8 mouse cellular contexts compared by ENCODE assay signal in genomic region chr4:154160538-154161390, GRCm38 (mm10). TPM values are rescaled to one million over a fixed set of nuclear protein-coding genes. Genes with fewer than 3 reads are reported as not detected.
DNase-seq lines count a peak whose midpoint lies in the region; ATAC-seq and TF ChIP-seq lines count a peak whose summit lies in the region.

Gene Tprgl, minus strand, starts transcription at chr4:154160666.

- no peaks in the 10 kb centered on the region for H3K27me3 ChIP-seq in hindbrain, embryonic 10.5 days (ENCODE audit: insufficient read depth, poor library complexity, severe bottlenecking)
- H3K27me3 ChIP-seq in lung, postnatal 0 days (replicated peaks; ENCODE audit: insufficient read depth, low read length) = no peaks in the 10 kb centered on the region

- peak within 1 kb of the TSS; percentile 96 for H3K4me3 ChIP-seq in hindbrain, embryonic 10.5 days
- H3K4me3 ChIP-seq in lung, postnatal 0 days (ENCODE audit: low read depth, low read length) = peak within 1 kb of the TSS; percentile 91

- H3K4me1 ChIP-seq in hindbrain, embryonic 10.5 days (replicated peaks) = peaks cover 25% of the 10 kb centered on the region
- H3K4me1 ChIP-seq in lung, postnatal 0 days (ENCODE audit: insufficient read depth, low read depth, low read length) = peaks cover 9% of the 10 kb centered on the region; the same call in 1 of the 2 replicates

- peak within 1 kb of the TSS; percentile 90 for H3K27ac ChIP-seq in hindbrain, embryonic 10.5 days
- peak within 1 kb of the TSS; percentile 92 for H3K27ac ChIP-seq in lung, postnatal 0 days (ENCODE audit: low read length)

- TF ChIP-seq CTCF in lung, postnatal 0 days (IDR thresholded peaks at IDR 0.05) = peak; percentile 4; the same call in 1 of the 2 replicates

- H3K9ac ChIP-seq in lung, postnatal 0 days (replicated peaks; ENCODE audit: low read depth) = peak within 1 kb of the TSS; percentile 68

- H3K9me3 ChIP-seq in hindbrain, embryonic 10.5 days = no peaks in the 10 kb centered on the region
- H3K9me3 ChIP-seq in lung, postnatal 0 days (ENCODE audit: low read length) = no peaks in the 10 kb centered on the region

- WGBS in hindbrain, embryonic 10.5 days = 1% methylated on average over 75 of the region's 75 CpGs
- under 1% methylated on average over 67 of the region's 75 CpGs for WGBS in lung, postnatal 0 days

- peak; percentile 97 for DNase-seq in MN1 (ENCODE audit: low spot score)
- DNase-seq in cerebellum, adult 9-10 months = peak; percentile 96
- peak; percentile 97 for DNase-seq in hindbrain, embryonic 10.5 days (ENCODE audit: low spot score)
- DNase-seq in layer of hippocampus, adult 9-11 months = peak; percentile 97
- DNase-seq in lung, postnatal 0 days (ENCODE audit: low spot score) = peak; percentile 99
- DNase-seq in ovary, postnatal 14 days (ENCODE audit: low spot score) = peak; percentile 96
- peak; percentile 98 for DNase-seq in thymus, postnatal 14 days

- H3K4me2 ChIP-seq in lung, postnatal 0 days (replicated peaks; ENCODE audit: low read depth, low read length) = peak within 1 kb of the TSS; percentile 81

- H3K36me3 ChIP-seq in hindbrain, embryonic 10.5 days = peaks cover 33% of the 10 kb centered on the region
- peaks cover 25% of the 10 kb centered on the region for H3K36me3 ChIP-seq in lung, postnatal 0 days (ENCODE audit: insufficient read depth, low read length)

- peak; percentile 88 for ATAC-seq in frontal cortex, adult (ENCODE audit: low TSS enrichment)
- ATAC-seq in lung, postnatal 0 days = peak; percentile 98

- peak; percentile 76 for TF ChIP-seq EP300 in lung, postnatal 0 days (IDR thresholded peaks at IDR 0.05)

RNA-seq across cellular contexts. Expression of gene Tprgl, which starts in this region (rescaled TPM):
- 122 and 150 TPM in 2 replicates for polyA plus RNA-seq in hindbrain, embryonic 10.5 days (2016; fragmentation: Nextera tagmentation; extraction: Ambion mirVana)
- polyA plus RNA-seq in lung, postnatal 0 days (2015; fragmentation: Nextera tagmentation; extraction: Ambion mirVana) = 249 and 268 TPM in 2 replicates

Comparison
In these comparisons a context has a peak if more than half of its experiments do, and no peak if none do; other contexts are left out.
1. Peak in every context shown above with its lines: DNase-seq, ATAC-seq, H3K4me3 ChIP-seq and H3K27ac ChIP-seq.